Mouse (Mus musculus) embryo, embryonic 9.5 days (tissue): Measurements from ENCODE around the gene Sv2a.
"Not testable (repeated sequence)": the region's sequence is repeated elsewhere in the genome, so short reads cannot be mapped to it uniquely, and the experiment has no call there.

Experiments used
- DNase-seq: peaks from one replicate; pipeline ENCODE4 v3.0.0-alpha.2; 2017; ENCODE audit errors: extremely low spot score

The Sv2a gene

GRCm38 (mm10) chr3:96174042-96174441 is 6.9 kb upstream of the Sv2a start:
- not testable (repeated sequence) for DNase-seq

- DNase-seq, result no peak
Measured at GRCm38 (mm10) chr3:96175251-96175650, 5.7 kb upstream of the Sv2a start.

- no peak for DNase-seq
Measured at GRCm38 (mm10) chr3:96178427-96178826, 2.5 kb upstream of the Sv2a start.

- DNase-seq, result no peak
Measured at GRCm38 (mm10) chr3:96178902-96179301, 2.0 kb upstream of the Sv2a start.

GRCm38 (mm10) chr3:96179531-96179930 is 1.4 kb upstream of the Sv2a start:
- DNase-seq, result no peak

GRCm38 (mm10) chr3:96181510-96182381 is 795 bp downstream of the Sv2a start:
- no peak for DNase-seq

- no peak for DNase-seq
Measured at GRCm38 (mm10) chr3:96182382-96182776, 1.4 kb downstream of the Sv2a start.

- DNase-seq, result no peak
Measured at GRCm38 (mm10) chr3:96192977-96193376, 12.0 kb downstream of the Sv2a start.

GRCm38 (mm10) chr3:96194966-96195365 is 14.0 kb downstream of the Sv2a start:
- no peak for DNase-seq

GRCm38 (mm10) chr3:96195616-96196313 is 14.8 kb downstream of the Sv2a start:
- no peak for DNase-seq

GRCm38 (mm10) chr3:96196437-96197128 is 15.6 kb downstream of the Sv2a start:
- no peak for DNase-seq

GRCm38 (mm10) chr3:96197129-96197749 is 16.3 kb downstream of the Sv2a start:
- DNase-seq, result peak; percentile 90

GRCm38 (mm10) chr3:96198181-96198580 is 17.2 kb downstream of the Sv2a start:
- no peak for DNase-seq

GRCm38 (mm10) chr3:96198601-96199251 is 17.8 kb downstream of the Sv2a start:
- DNase-seq, result not testable (repeated sequence)

GRCm38 (mm10) chr3:96199731-96200130 is 18.8 kb downstream of the Sv2a start:
- no peak for DNase-seq

- no peak for DNase-seq
Measured at GRCm38 (mm10) chr3:96207819-96208218, 26.9 kb downstream of the Sv2a start.

GRCm38 (mm10) chr3:96209242-96209641 is 28.3 kb downstream of the Sv2a start:
- no peak for DNase-seq

- no peak for DNase-seq
Measured at GRCm38 (mm10) chr3:96219191-96219641, 38.3 kb downstream of the Sv2a start.

- DNase-seq, result peak; percentile 87
Measured at GRCm38 (mm10) chr3:96219661-96220130, 38.7 kb downstream of the Sv2a start, which contains the start of the genes Bola1 and Hist2h2ab. Bola1 (minus strand) TSS chr3:96219709. Hist2h2ab (plus strand) TSS chr3:96219865.

- DNase-seq, result peak; percentile 82
Measured at GRCm38 (mm10) chr3:96220131-96220764, 39.3 kb downstream of the Sv2a start.
